Comparison of ENCODE assay signal across 8 mouse cellular contexts in genomic region chr3:104863786-104864650, GRCm38 (mm10). TPM values are rescaled to one million over a fixed set of nuclear protein-coding genes. Genes with fewer than 3 reads are reported as not detected.
DNase-seq lines count a peak whose midpoint lies in the region; ATAC-seq and TF ChIP-seq lines count a peak whose summit lies in the region.

St7l (plus strand) TSS chr3:104864005.
Capza1 (minus strand) TSS chr3:104864505.

- no peaks in the 10 kb centered on the region; the same call in 1 of the 2 replicates for H3K36me3 ChIP-seq in embryonic facial prominence, embryonic 13.5 days
- H3K36me3 ChIP-seq in heart, adult 2 months (ENCODE audit: control insufficient read depth, insufficient read depth, low read length), result peaks cover 37% of the 10 kb centered on the region
- peaks cover 5% of the 10 kb centered on the region for H3K36me3 ChIP-seq in limb, embryonic 13.5 days
- H3K36me3 ChIP-seq in midbrain, embryonic 16.5 days (ENCODE audit: control insufficient read depth, insufficient read depth, low read length), result peaks cover 4% of the 10 kb centered on the region

- H3K9me3 ChIP-seq in embryonic facial prominence, embryonic 13.5 days, result no peaks in the 10 kb centered on the region
- H3K9me3 ChIP-seq in limb, embryonic 13.5 days, result no peaks in the 10 kb centered on the region
- no peaks in the 10 kb centered on the region for H3K9me3 ChIP-seq in midbrain, embryonic 16.5 days (replicated peaks; ENCODE audit: control insufficient read depth, low read length, poor library complexity, severe bottlenecking)

- peak within 1 kb of the TSS; percentile 76 for H3K4me2 ChIP-seq in embryonic facial prominence, embryonic 13.5 days
- H3K4me2 ChIP-seq in limb, embryonic 13.5 days (replicated peaks), result peak within 1 kb of the TSS; percentile 82
- H3K4me2 ChIP-seq in midbrain, embryonic 16.5 days (ENCODE audit: low read length), result peak within 1 kb of the TSS; percentile 81

- H3K4me3 ChIP-seq in embryonic facial prominence, embryonic 13.5 days, result peak within 1 kb of the TSS; percentile 97
- peak within 1 kb of the TSS; percentile 100 for H3K4me3 ChIP-seq in heart, adult 2 months
- H3K4me3 ChIP-seq in limb, embryonic 13.5 days, result peak within 1 kb of the TSS; percentile 95
- H3K4me3 ChIP-seq in midbrain, embryonic 16.5 days (ENCODE audit: low read depth, low read length), result peak within 1 kb of the TSS; percentile 96

- TF ChIP-seq EP300 in heart, adult 2 months (IDR thresholded peaks at IDR 0.05; ENCODE audit: insufficient read depth, low read depth, low read length), result no peak

- intact Hi-C loops in heart, adult 2 months (cut with DNase I), result loop anchor here (1.0 to 5.0 kb wide), 4 partner anchors 46 to 193 kb away; partner anchors contain the start of genes Fam19a3, Mov10, Ppm1j and Rhoc

- peak; percentile 88 for DNase-seq in 3T3-L1 (ENCODE audit: low read depth, low spot score)
- DNase-seq in adrenal gland, postnatal 36 days, result peak; percentile 94
- peak; percentile 91 to 94 for DNase-seq in heart, adult 2 months
- peak; percentile 89 for DNase-seq in kidney, adult 8-10 months
- DNase-seq in spleen, postnatal 4 days (ENCODE audit: low spot score in 2 of 2), result peak; percentile 89 to 95

- H3K9ac ChIP-seq in embryonic facial prominence, embryonic 13.5 days, result peak within 1 kb of the TSS; percentile 94
- peak within 1 kb of the TSS; percentile 99 for H3K9ac ChIP-seq in heart, adult 2 months (ENCODE audit: low read depth, low read length)
- peak within 1 kb of the TSS; percentile 92 for H3K9ac ChIP-seq in limb, embryonic 13.5 days
- H3K9ac ChIP-seq in midbrain, embryonic 16.5 days (ENCODE audit: low read depth, low read length), result peak within 1 kb of the TSS; percentile 98

- H3K79me2 ChIP-seq in heart, adult 2 months (replicated peaks; ENCODE audit: control insufficient read depth, insufficient read depth, low read length), result peaks cover 5% of the 10 kb centered on the region

- H3K27ac ChIP-seq in embryonic facial prominence, embryonic 13.5 days, result peak within 1 kb of the TSS; percentile 97
- peak within 1 kb of the TSS; percentile 97 for H3K27ac ChIP-seq in heart, adult 2 months
- peak within 1 kb of the TSS; percentile 98 for H3K27ac ChIP-seq in limb, embryonic 13.5 days
- peak within 1 kb of the TSS; percentile 96 for H3K27ac ChIP-seq in midbrain, embryonic 16.5 days (ENCODE audit: low read length)

- ATAC-seq in embryonic facial prominence, embryonic 13.5 days (ENCODE audit: insufficient number of reproducible peaks, insufficient read depth, low FRiP score, low TSS enrichment, low read depth), result peak; percentile 91
- peak; percentile 94 for ATAC-seq in limb, embryonic 13.5 days (ENCODE audit: low FRiP score, low read depth)
- peak; percentile 98 for ATAC-seq in midbrain, embryonic 16.5 days

- TF ChIP-seq CTCF in heart, adult 2 months (IDR thresholded peaks at IDR 0.05), result peak; percentile 21; the same call in 1 of the 2 replicates

- no peaks in the 10 kb centered on the region for H3K27me3 ChIP-seq in embryonic facial prominence, embryonic 13.5 days
- H3K27me3 ChIP-seq in heart, adult 2 months (ENCODE audit: control insufficient read depth, insufficient read depth, low read length), result no peaks in the 10 kb centered on the region
- no peaks in the 10 kb centered on the region for H3K27me3 ChIP-seq in limb, embryonic 13.5 days
- no peaks in the 10 kb centered on the region for H3K27me3 ChIP-seq in midbrain, embryonic 16.5 days (ENCODE audit: control insufficient read depth, insufficient read depth, low read depth, low read length)

- no peak; the same call in none of the 2 replicates for TF ChIP-seq POLR2A in heart, adult 2 months (IDR thresholded peaks at IDR 0.05; ENCODE audit: insufficient read depth, low read depth, low read length)

- H3K4me1 ChIP-seq in embryonic facial prominence, embryonic 13.5 days, result peaks cover 32% of the 10 kb centered on the region
- H3K4me1 ChIP-seq in heart, adult 2 months (ENCODE audit: control insufficient read depth, insufficient read depth, low read length), result peaks cover 5% of the 10 kb centered on the region
- H3K4me1 ChIP-seq in limb, embryonic 13.5 days, result peaks cover 34% of the 10 kb centered on the region
- H3K4me1 ChIP-seq in midbrain, embryonic 16.5 days (ENCODE audit: control insufficient read depth, insufficient read depth, low read length), result peaks cover 34% of the 10 kb centered on the region

- under 1% methylated on average over 43 of the region's 43 CpGs for WGBS in embryonic facial prominence, embryonic 13.5 days
- under 1% methylated on average over 43 of the region's 43 CpGs for WGBS in heart, adult 2 months
- WGBS in limb, embryonic 13.5 days, result under 1% methylated on average over 43 of the region's 43 CpGs
- WGBS in midbrain, embryonic 16.5 days, result under 1% methylated on average over 43 of the region's 43 CpGs

RNA-seq across cellular contexts. Expression of gene St7l, which starts in this region (rescaled TPM):
- 10 to 100 TPM; 50.4 to 58.7 TPM for total RNA-seq in adrenal gland, postnatal 36 days (2021)
- 35.7 and 40.9 TPM in 2 replicates for polyA plus RNA-seq in embryonic facial prominence, embryonic 13.5 days (2015; fragmentation: Nextera tagmentation; extraction: Ambion mirVana)
- total RNA-seq in heart, adult 2 months (2021), result 10 to 100 TPM; 16.7 to 19.3 TPM
- polyA plus RNA-seq in heart, adult 2 months (2012; rRNA removed), result 3.7 and 7.2 TPM in 2 replicates
- polyA plus RNA-seq in limb, embryonic 13.5 days (2015; fragmentation: Nextera tagmentation; extraction: Ambion mirVana), result 40.1 and 41.0 TPM in 2 replicates
- 37.6 and 38.3 TPM in 2 replicates for polyA plus RNA-seq in midbrain, embryonic 16.5 days (2015; fragmentation: Nextera tagmentation; extraction: Ambion mirVana)

RNA-seq across cellular contexts. Expression of gene Capza1, which starts in this region (rescaled TPM):
- total RNA-seq in adrenal gland, postnatal 36 days (2021), result 10 to 100 TPM; 89.3 to 98.6 TPM
- 186 and 190 TPM in 2 replicates for polyA plus RNA-seq in embryonic facial prominence, embryonic 13.5 days (2015; fragmentation: Nextera tagmentation; extraction: Ambion mirVana)
- total RNA-seq in heart, adult 2 months (2021), result 10 to 100 TPM; 30.1 to 36.6 TPM
- polyA plus RNA-seq in heart, adult 2 months (2012; rRNA removed), result 18.3 and 32.1 TPM in 2 replicates
- 191 and 206 TPM in 2 replicates for polyA plus RNA-seq in limb, embryonic 13.5 days (2015; fragmentation: Nextera tagmentation; extraction: Ambion mirVana)
- 149 and 162 TPM in 2 replicates for polyA plus RNA-seq in midbrain, embryonic 16.5 days (2015; fragmentation: Nextera tagmentation; extraction: Ambion mirVana)

Comparison
In these comparisons a context has a peak if more than half of its experiments do, and no peak if none do; other contexts are left out.
1. Peak in every context shown above with its lines: DNase-seq, ATAC-seq, H3K4me3 ChIP-seq and H3K27ac ChIP-seq.